Mouse (Mus musculus) gastrocnemius, adult 18-20 months (tissue): ENCODE measurements around the gene Arntl2. TPM values are rescaled to one million over a fixed set of nuclear protein-coding genes. Genes with fewer than 3 reads are reported as not detected.
"Not testable (repeated sequence)": the region's sequence is repeated elsewhere in the genome, so short reads cannot be mapped to it uniquely, and the experiment has no call there.

Experiments used
- DNase-seq: peaks from one replicate; pipeline ENCODE4 v3.0.0; 2021; ENCODE audit warnings: low spot score
- long read RNA-seq, 2 experiments: library from polyadenylated mRNA; stranded (forward); transcript quantifications; one replicate each; pipeline ENCODE4 v2.0.0; 2021
- total RNA-seq, 2 experiments: library from RNA; stranded (reverse); gene quantifications; 2 replicates each; pipeline ENCODE4 v1.2.3; 2021

Arntl2 gene
- under 1 TPM; 0.43 TPM for total RNA-seq
- long read RNA-seq, experiment 1: 0 reads
- long read RNA-seq, experiment 2: 0 reads

- peak; percentile 68 for DNase-seq
Measured at GRCm38 (mm10) chr6:146795924-146796545, at the start of gene Arntl2. Gene Arntl2, plus strand, starts transcription at chr6:146796055.

GRCm38 (mm10) chr6:146746577-146746976, 49.3 kb upstream of the Arntl2 start:
- no peak for DNase-seq

DNA sequence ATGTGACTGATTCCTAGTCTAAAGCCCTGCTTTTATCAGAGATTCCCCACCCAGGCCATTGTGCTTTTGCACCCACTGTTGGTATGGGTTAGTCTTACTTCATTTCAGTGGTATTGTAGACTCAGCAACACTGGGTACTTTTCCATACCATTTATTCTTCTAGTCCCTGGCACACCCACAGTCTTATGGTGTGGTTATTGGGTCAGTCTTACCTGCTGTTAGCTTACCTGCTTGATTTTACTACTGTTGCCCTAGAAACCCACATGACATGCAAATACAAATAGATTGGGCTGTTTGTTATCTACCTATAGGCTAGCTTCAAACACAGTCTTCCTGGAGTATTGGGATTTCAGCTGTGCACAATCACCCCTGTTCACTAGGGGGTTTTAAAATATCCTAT, 48.8 kb upstream of the Arntl2 start:
- DNase-seq: no peak

DNA sequence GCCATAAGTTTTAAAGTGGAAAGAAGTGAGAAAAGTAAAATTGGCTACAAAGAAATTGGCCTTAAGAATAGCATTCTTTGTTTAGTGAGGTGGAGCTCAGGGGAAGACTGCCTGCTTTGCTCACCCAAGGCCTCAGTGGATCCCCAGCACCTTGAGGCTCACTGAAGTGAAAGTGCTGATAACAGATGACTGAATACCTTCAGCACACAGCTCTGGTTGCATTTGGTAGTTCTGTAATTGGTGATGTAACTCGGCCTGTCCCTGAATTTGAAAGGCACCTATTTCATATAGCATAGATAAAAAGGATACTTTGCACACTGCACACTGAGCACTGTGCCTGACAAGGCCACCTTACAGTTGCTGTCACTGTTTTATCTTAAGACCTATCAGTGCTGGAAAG, 47.6 kb upstream of the Arntl2 start:
- no peak for DNase-seq

DNA sequence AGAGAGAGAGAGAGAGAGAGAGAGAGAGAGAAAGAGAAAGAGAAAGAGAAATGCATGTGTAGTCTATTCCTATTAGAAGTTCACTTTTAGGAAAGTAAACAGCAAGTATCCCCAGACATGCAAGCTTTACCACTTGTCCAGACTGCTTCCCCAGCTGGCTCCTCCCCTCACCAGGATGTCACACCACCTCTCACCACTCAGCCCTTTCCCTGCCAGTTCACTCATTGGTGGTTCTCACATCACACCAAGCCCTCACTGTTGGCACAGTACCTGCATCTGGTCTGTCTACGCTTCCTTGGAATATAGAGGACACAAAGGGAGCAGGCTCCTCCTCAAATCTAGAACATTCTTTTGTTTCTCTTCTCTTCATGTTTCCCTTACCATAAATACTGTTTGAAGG, 44.2 kb upstream of the Arntl2 start:
- DNase-seq: no peak

GRCm38 (mm10) chr6:146752178-146752577, 43.7 kb upstream of the Arntl2 start:
- DNase-seq: no peak

GRCm38 (mm10) chr6:146752612-146753011, 43.2 kb upstream of the Arntl2 start:
- no peak for DNase-seq

DNA sequence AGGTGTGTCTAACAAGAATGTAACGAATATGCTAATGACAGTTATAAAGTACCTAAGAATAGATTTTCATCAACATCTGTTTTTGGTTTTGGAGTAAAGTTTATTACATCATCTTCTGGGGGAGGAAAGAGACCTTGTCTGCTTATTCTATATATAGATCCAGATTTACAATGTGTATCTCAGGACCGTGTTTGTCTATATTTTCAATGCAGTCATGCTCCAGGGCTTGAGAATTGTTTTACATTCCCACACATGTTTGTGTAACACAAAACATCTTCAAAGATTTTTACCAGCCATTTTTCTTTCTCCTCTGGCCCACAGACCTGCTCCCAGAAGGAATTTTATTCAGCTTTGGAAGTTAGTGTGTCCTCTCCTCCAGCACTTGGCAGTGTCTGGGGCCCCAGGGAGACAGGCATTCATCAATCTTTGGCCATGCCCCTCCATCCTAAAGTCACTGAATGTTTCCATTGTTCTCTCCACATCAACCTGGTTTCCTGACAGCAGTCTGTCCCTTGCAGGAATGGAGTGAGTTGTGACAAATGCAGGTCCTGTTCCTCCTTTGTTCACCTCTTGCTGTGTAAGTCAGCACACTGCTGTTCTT, 42.2 kb upstream of the Arntl2 start:
- DNase-seq: no peak

- no peak for DNase-seq
Measured at GRCm38 (mm10) chr6:146755136-146755535, 40.7 kb upstream of the Arntl2 start.

DNA sequence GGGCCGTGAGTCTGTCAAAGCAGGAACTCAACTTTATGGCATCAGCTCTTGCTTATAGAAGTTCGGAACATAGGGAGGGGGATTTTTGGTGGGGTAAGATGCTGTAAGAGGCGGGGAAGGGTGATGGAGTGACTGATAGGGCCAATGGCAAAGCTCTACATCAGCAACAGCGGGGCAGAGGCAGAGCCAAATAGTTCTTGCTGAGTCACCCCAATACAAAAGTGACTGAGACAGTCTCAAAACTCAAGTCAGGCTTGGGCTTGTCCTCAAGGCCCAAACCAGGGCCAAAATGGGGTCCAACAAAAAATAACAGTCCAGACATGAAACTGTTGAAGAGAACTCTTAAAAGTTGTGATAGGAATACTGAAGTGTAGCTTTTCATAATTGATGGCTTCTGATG, 40.2 kb upstream of the Arntl2 start:
- no peak for DNase-seq

- DNase-seq: no peak
Measured at GRCm38 (mm10) chr6:146759027-146759426, 36.8 kb upstream of the Arntl2 start.

DNA sequence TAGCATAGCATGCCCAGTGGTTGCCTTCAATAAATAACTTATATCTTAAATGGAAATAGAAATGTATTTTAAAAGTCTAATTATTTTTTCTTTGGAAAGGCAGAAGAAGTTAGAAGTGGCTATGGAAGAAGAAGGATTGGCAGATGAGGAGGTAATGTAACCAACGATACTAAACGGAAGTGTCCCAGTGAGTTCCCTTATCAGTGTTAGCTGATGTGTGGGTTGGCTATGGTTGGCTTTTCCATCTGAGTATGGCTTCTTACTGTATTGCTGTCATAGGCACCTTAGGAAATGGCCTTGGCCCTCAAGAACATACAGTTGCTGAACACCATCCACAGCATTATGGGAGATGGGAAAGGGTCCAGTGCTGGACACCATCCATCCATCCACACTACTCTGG, 35.8 kb upstream of the Arntl2 start:
- no peak for DNase-seq

DNA sequence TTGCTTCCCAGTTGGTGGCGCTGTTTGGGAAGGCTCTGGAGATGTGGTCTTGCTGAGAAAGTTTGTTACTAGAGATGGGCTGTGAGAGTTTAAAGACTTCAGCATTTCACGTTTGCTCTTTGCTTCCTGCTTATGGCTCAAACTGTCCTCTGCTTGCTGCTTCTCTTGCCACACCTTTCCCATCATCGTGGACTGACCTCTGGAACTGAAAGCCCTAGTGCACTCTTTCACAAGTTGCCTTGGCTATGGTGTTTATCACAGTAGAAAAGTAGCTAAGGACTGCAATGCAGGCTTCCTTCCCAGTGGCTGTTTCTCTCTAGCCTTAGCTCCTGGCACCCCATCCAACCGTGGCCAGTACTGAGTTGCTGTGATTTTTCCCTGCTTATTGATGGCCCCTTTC, 35.1 kb upstream of the Arntl2 start:
- no peak for DNase-seq

DNA sequence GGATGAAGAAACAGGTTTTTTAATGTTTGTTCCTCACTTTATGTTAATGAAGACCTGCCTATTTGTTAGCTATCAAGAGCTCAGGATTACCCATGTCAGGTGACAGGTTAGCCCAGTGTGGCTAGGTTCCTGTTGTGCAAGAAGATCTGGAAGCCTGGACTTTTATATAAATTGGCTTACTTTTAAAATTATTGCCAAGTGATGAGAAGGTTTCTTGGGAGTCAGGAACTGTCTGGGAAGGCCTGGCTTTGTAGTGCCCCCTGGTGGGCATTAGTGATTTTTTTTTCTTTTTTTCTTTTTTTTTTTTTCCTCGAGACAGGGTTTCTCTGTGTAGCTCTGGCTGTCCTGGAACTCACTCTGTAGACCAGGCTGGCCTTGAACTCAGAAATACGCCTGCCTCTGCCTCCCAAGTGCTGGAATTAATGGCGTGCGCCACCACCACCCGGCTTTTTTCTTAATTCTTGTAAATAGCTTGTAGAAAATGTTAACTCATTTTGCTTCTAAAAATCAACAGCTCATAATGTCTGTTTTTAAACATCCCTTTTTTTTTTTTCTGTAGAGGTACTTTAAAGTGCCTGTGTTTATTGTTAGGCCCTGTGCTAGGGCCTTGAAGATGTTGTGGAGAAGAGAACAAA, 33.5 kb upstream of the Arntl2 start:
- peak; percentile 19 for DNase-seq

GRCm38 (mm10) chr6:146764593-146764992, 31.3 kb upstream of the Arntl2 start:
- no peak for DNase-seq

DNA sequence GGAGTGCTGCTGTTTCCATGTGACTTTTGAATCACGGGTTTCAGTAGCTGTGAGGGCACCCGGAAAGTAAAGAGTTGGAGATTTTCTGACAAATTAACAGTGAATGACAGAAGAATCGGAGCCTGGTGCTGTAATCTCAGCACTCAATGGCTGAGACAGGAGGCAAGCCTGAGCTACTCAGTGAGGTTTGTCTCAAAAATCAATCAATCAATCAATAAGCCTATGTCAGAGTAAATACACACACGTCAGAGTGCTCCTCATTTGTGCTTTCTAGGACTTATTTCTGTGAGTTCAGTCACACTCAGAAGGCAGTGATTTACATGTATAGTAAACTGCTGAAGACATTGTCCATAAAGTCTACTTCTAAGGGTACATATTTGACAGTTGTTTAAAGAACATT, 30.6 kb upstream of the Arntl2 start:
- DNase-seq: no peak

DNA sequence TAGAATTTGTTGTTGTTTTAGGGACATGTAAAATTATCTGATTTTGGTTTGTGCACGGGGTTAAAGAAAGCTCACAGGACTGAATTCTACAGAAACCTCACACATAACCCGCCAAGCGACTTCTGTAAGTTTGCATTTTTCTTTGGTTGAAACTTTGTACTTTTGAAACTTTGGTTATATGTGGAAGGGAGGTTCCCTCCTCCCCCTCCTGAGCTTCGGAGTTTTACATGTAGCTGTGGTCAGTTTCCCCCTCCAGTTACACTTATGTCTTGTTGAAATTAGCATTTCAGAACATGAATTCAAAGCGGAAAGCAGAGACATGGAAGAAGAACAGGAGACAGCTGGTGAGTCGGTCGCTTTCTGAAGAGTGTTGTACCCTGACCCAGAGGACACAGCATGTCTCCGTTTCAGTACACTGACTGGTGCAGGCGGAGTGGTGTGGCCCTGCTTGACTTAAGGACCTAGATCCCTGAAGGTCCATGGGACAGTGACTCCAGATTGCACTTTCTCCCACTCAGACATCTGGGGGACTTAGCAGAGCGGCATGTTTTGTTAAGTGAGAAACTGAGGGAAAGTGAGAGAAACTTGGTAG, 26.9 kb upstream of the Arntl2 start:
- DNase-seq: no peak

GRCm38 (mm10) chr6:146770005-146770745, 25.7 kb upstream of the Arntl2 start:
- no peak for DNase-seq

DNA sequence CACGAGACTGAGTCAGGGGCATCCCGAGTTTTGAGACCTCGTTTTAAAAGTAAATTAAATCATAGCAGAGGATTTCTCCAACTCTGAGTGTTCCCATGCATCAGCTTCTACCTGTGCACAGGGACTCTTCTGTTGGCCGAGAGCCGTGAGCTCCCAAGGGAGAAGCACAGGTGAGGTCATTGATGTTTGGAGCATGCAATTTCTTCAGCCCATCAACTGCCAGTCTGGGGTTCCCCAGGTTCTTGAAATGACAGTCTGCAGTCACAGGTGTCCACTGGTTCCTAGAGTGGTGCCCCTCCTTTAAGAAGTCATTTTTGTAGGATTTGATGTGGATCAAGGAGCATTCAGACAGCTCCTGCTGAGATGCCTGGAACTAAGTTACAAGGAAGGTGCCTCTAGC, 25.0 kb upstream of the Arntl2 start:
- no peak for DNase-seq

GRCm38 (mm10) chr6:146775864-146776263, 20.0 kb upstream of the Arntl2 start:
- DNase-seq: not testable (repeated sequence)

DNA sequence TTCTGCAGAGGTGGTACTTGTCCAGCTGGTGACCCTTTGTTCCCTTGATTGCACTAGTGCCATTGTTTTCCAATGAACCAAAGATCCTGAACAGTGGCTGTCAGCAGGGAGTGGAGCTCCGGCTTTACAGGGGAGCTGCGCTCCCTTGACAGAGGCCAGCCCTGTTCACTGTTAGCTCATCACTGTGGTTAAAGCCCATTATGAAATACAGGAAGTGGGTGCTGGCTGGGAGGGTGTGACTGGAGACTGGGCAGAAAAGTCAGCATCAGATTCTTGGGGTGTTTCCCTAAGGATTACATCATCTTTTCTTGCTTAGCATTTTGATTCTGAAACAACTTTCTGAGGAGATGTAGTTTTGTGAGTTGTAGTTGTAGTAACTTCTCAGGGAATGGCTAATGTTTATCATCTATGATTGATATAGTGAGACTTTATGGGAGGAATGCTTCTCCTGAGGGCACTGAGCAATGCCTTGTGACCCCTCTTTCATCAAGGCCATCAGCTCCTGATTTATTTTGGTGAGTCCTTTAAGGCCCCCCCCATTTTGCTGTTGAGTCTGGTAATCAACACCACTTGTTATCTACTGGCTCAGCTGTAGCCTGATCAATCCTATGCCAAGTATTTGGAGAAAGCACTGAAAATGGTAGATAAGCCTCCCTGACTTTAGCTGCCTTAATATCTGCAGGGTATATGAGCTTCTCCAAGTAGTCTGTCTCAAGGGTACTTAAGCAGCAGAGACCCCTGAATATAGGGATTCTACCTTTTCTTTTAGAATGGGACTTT, 19.1 kb upstream of the Arntl2 start:
- peak; percentile 28 for DNase-seq
